Mouse (Mus musculus): ENCODE data around the gene Dnttip1. TPM values are rescaled to one million over a fixed set of nuclear protein-coding genes. Genes with fewer than 3 reads are reported as not detected.

Dnttip1 gene
- polyA plus RNA-seq, 1 experiment from 2014 or later = 58.0 TPM

GRCm38 (mm10) chr2:164723276-164723675 lies 22.5 kb upstream of the Dnttip1 start:
- Histone ChIP-seq H3K4me2 (ENCODE audit: low read depth, low read length) (no peak overlapping the region), H3K4me3 (replicated peaks; ENCODE audit: low read length) (no peak overlapping the region), H3K4me1 (ENCODE audit: control insufficient read depth, insufficient read depth, low read length) (no peaks in the 10 kb centered on the region), H3K9me3 (replicated peaks; ENCODE audit: control insufficient read depth, low read length) (no peaks in the 10 kb centered on the region), H3K9ac (ENCODE audit: low read length) (no peak overlapping the region), H3K36me3 (ENCODE audit: control insufficient read depth, insufficient read depth, low read length) (no peaks in the 10 kb centered on the region), H3K27me3 (ENCODE audit: control insufficient read depth, insufficient read depth, low read length) (no peaks in the 10 kb centered on the region), H3K27ac (ENCODE audit: low read length) (no peak overlapping the region)
- 70% methylated on average over 4 of the region's 4 CpGs for WGBS
- no peak for ATAC-seq (ENCODE audit: insufficient read depth, low FRiP score)

- Histone ChIP-seq H3K27ac (ENCODE audit: low read length) (no peak overlapping the region), H3K9me3 (replicated peaks; ENCODE audit: control insufficient read depth, low read length) (no peaks in the 10 kb centered on the region), H3K27me3 (ENCODE audit: control insufficient read depth, insufficient read depth, low read length) (no peaks in the 10 kb centered on the region), H3K9ac (ENCODE audit: low read length) (no peak overlapping the region), H3K4me3 (replicated peaks; ENCODE audit: low read length) (no peak overlapping the region), H3K4me2 (ENCODE audit: low read depth, low read length) (no peak overlapping the region), H3K4me1 (ENCODE audit: control insufficient read depth, insufficient read depth, low read length) (no peaks in the 10 kb centered on the region), H3K36me3 (ENCODE audit: control insufficient read depth, insufficient read depth, low read length) (no peaks in the 10 kb centered on the region)
- ATAC-seq (ENCODE audit: insufficient read depth, low FRiP score) = peak; percentile 66
- 24% methylated on average over 6 of the region's 6 CpGs for WGBS
Measured at GRCm38 (mm10) chr2:164725895-164726619, 19.7 kb upstream of the Dnttip1 start.

- H3K27ac ChIP-seq (ENCODE audit: low read length) = no peak overlapping the region; the same call in 1 of the 2 replicates
- WGBS = 55% methylated on average over 5 of the region's 5 CpGs
- no peak; the same call in 1 of the 2 replicates for ATAC-seq (ENCODE audit: insufficient read depth, low FRiP score)
- H3K4me1 ChIP-seq (ENCODE audit: control insufficient read depth, insufficient read depth, low read length) = no peaks in the 10 kb centered on the region
- H3K27me3 ChIP-seq (ENCODE audit: control insufficient read depth, insufficient read depth, low read length) = no peaks in the 10 kb centered on the region
- no peaks in the 10 kb centered on the region for H3K9me3 ChIP-seq (replicated peaks; ENCODE audit: control insufficient read depth, low read length)
- no peak overlapping the region for H3K4me2 ChIP-seq (ENCODE audit: low read depth, low read length)
- no peak overlapping the region for H3K9ac ChIP-seq (ENCODE audit: low read length)
- no peaks in the 10 kb centered on the region for H3K36me3 ChIP-seq (ENCODE audit: control insufficient read depth, insufficient read depth, low read length)
- no peak overlapping the region for H3K4me3 ChIP-seq (replicated peaks; ENCODE audit: low read length)
Measured at GRCm38 (mm10) chr2:164731719-164732118, 14.1 kb upstream of the Dnttip1 start.

GRCm38 (mm10) chr2:164733259-164733658 lies 12.5 kb upstream of the Dnttip1 start:
- 34% methylated on average over 2 of the region's 2 CpGs for WGBS
- Histone ChIP-seq H3K27ac (ENCODE audit: low read length) (no peak overlapping the region), H3K4me1 (ENCODE audit: control insufficient read depth, insufficient read depth, low read length) (no peaks in the 10 kb centered on the region), H3K36me3 (ENCODE audit: control insufficient read depth, insufficient read depth, low read length) (no peaks in the 10 kb centered on the region), H3K4me2 (ENCODE audit: low read depth, low read length) (no peak overlapping the region), H3K27me3 (ENCODE audit: control insufficient read depth, insufficient read depth, low read length) (no peaks in the 10 kb centered on the region), H3K9me3 (replicated peaks; ENCODE audit: control insufficient read depth, low read length) (no peaks in the 10 kb centered on the region), H3K9ac (ENCODE audit: low read length) (no peak overlapping the region), H3K4me3 (replicated peaks; ENCODE audit: low read length) (no peak overlapping the region)
- no peak for ATAC-seq (ENCODE audit: insufficient read depth, low FRiP score)

GRCm38 (mm10) chr2:164734839-164735238 lies 10.9 kb upstream of the Dnttip1 start:
- H3K4me3 ChIP-seq (replicated peaks; ENCODE audit: low read length) = no peak overlapping the region
- no peaks in the 10 kb centered on the region for H3K4me1 ChIP-seq (ENCODE audit: control insufficient read depth, insufficient read depth, low read length)
- WGBS = 60% methylated on average over 5 of the region's 5 CpGs
- H3K9ac ChIP-seq (ENCODE audit: low read length) = no peak overlapping the region
- no peaks in the 10 kb centered on the region for H3K9me3 ChIP-seq (replicated peaks; ENCODE audit: control insufficient read depth, low read length)
- peak overlapping the region; percentile 51; the same call in 1 of the 2 replicates for H3K27ac ChIP-seq (ENCODE audit: low read length)
- no peak overlapping the region for H3K4me2 ChIP-seq (ENCODE audit: low read depth, low read length)
- no peak; the same call in 1 of the 2 replicates for ATAC-seq (ENCODE audit: insufficient read depth, low FRiP score)
- no peaks in the 10 kb centered on the region for H3K36me3 ChIP-seq (ENCODE audit: control insufficient read depth, insufficient read depth, low read length)
- no peaks in the 10 kb centered on the region for H3K27me3 ChIP-seq (ENCODE audit: control insufficient read depth, insufficient read depth, low read length)

- H3K27me3 ChIP-seq (ENCODE audit: control insufficient read depth, insufficient read depth, low read length) = no peaks in the 10 kb centered on the region
- H3K9me3 ChIP-seq (replicated peaks; ENCODE audit: control insufficient read depth, low read length) = no peaks in the 10 kb centered on the region
- peak overlapping the region; percentile 51; the same call in 1 of the 2 replicates for H3K27ac ChIP-seq (ENCODE audit: low read length)
- no peak overlapping the region for H3K4me2 ChIP-seq (ENCODE audit: low read depth, low read length)
- no peak overlapping the region for H3K4me3 ChIP-seq (replicated peaks; ENCODE audit: low read length)
- 78% methylated on average over 5 of the region's 5 CpGs for WGBS
- H3K36me3 ChIP-seq (ENCODE audit: control insufficient read depth, insufficient read depth, low read length) = no peaks in the 10 kb centered on the region
- no peaks in the 10 kb centered on the region for H3K4me1 ChIP-seq (ENCODE audit: control insufficient read depth, insufficient read depth, low read length)
- no peak overlapping the region for H3K9ac ChIP-seq (ENCODE audit: low read length)
- no peak for ATAC-seq (ENCODE audit: insufficient read depth, low FRiP score)
Measured at GRCm38 (mm10) chr2:164735446-164735845, 10.3 kb upstream of the Dnttip1 start.

GRCm38 (mm10) chr2:164737377-164738090 lies 8.2 kb upstream of the Dnttip1 start:
- WGBS = 54% methylated on average over 3 of the region's 3 CpGs

GRCm38 (mm10) chr2:164739876-164740275 lies 5.9 kb upstream of the Dnttip1 start:
- no peaks in the 10 kb centered on the region for H3K27me3 ChIP-seq (ENCODE audit: control insufficient read depth, insufficient read depth, low read length)
- peaks cover under 1% of the 10 kb centered on the region; the same call in 1 of the 2 replicates for H3K4me1 ChIP-seq (ENCODE audit: control insufficient read depth, insufficient read depth, low read length)
- 59% methylated on average over 7 of the region's 7 CpGs for WGBS
- ATAC-seq (ENCODE audit: insufficient read depth, low FRiP score) = no peak
- H3K36me3 ChIP-seq (ENCODE audit: control insufficient read depth, insufficient read depth, low read length) = no peaks in the 10 kb centered on the region
- H3K9me3 ChIP-seq (replicated peaks; ENCODE audit: control insufficient read depth, low read length) = no peaks in the 10 kb centered on the region
- no peak overlapping the region for H3K9ac ChIP-seq (ENCODE audit: low read length)
- no peak overlapping the region for H3K4me2 ChIP-seq (ENCODE audit: low read depth, low read length)
- no peak overlapping the region for H3K4me3 ChIP-seq (replicated peaks; ENCODE audit: low read length)
- H3K27ac ChIP-seq (ENCODE audit: low read length) = no peak overlapping the region

More at GRCm38 (mm10) chr2:164737377-164738090, 8.2 kb upstream of the Dnttip1 start:
- Histone ChIP-seq H3K36me3 (ENCODE audit: control insufficient read depth, insufficient read depth, low read length) (no peaks in the 10 kb centered on the region), H3K4me2 (ENCODE audit: low read depth, low read length) (no peak overlapping the region), H3K4me3 (replicated peaks; ENCODE audit: low read length) (no peak overlapping the region), H3K27ac (ENCODE audit: low read length) (peak overlapping the region; percentile 63), H3K27me3 (ENCODE audit: control insufficient read depth, insufficient read depth, low read length) (no peaks in the 10 kb centered on the region), H3K9ac (ENCODE audit: low read length) (no peak overlapping the region), H3K9me3 (replicated peaks; ENCODE audit: control insufficient read depth, low read length) (no peaks in the 10 kb centered on the region), H3K4me1 (ENCODE audit: control insufficient read depth, insufficient read depth, low read length) (no peaks in the 10 kb centered on the region)
- ATAC-seq (ENCODE audit: insufficient read depth, low FRiP score) = peak; percentile 85

GRCm38 (mm10) chr2:164744987-164745386 lies 796 bp upstream of the Dnttip1 start:
- Histone ChIP-seq H3K4me3 (replicated peaks; ENCODE audit: low read length) (peak overlapping the region; percentile 75), H3K36me3 (ENCODE audit: control insufficient read depth, insufficient read depth, low read length) (0 out of 2 replicates have a peak, but pooled peaks cover 2% of the 10 kb centered on the region), H3K27me3 (ENCODE audit: control insufficient read depth, insufficient read depth, low read length) (no peaks in the 10 kb centered on the region), H3K27ac (ENCODE audit: low read length) (no peak overlapping the region), H3K9me3 (replicated peaks; ENCODE audit: control insufficient read depth, low read length) (no peaks in the 10 kb centered on the region), H3K4me2 (ENCODE audit: low read depth, low read length) (peak overlapping the region; percentile 86), H3K9ac (ENCODE audit: low read length) (peak overlapping the region; percentile 98; the same call in 1 of the 2 replicates), H3K4me1 (ENCODE audit: control insufficient read depth, insufficient read depth, low read length) (peaks cover 17% of the 10 kb centered on the region)
- ATAC-seq (ENCODE audit: insufficient read depth, low FRiP score) = no peak
- WGBS = 70% methylated on average over 13 of the region's 13 CpGs

Data from stomach, embryonic 16.5 days (tissue).